Mouse (Mus musculus) lung, postnatal 25 days (tissue): ENCODE measurements around the gene Gm28043.

Experiments used
- DNase-seq: peaks from one replicate; pipeline ENCODE4 v3.0.0; 2022; ENCODE audit warnings: low spot score

The Gm28043 gene

DNA sequence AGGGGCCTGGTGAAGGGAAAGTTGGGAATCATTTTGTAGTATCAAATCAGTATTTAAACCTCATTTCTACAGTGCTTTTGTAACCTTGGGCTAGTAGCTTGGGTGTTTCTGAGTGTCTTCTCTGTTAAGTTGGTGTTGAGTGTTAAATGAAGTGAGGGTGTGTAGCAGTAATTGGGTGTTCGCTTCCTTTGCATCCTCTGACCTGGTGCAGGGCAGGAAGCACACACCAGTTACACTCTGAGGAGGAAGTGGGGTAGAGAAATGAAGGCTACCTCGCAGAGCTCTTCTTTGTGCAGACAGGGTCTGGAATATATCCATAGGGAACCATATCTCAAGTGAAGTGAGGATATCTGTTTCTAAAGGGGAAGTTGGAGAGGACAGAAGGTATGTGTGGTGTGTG lies 66.2 kb downstream of the Gm28043 start:
- no peak for DNase-seq

DNA sequence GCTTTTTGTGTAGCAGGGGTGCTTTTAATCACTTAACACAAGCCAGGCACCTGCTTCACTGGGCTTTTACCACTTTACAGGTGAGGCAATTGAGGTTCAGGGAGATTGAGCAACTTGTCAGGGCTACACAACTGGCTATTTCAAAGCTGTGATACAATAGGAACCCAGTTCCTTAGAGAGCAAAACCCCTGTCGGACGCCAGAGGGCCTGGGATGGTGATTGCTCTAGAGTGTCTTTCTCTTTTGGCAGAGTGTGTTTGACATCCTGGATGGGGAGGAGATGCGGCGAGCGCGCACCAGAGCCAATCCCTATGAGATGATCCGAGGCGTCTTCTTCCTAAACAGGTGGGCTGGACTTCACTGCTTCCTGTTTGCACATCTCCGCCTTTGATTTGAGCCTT lies 67.0 kb downstream of the Gm28043 start:
- DNase-seq, result no peak

DNA sequence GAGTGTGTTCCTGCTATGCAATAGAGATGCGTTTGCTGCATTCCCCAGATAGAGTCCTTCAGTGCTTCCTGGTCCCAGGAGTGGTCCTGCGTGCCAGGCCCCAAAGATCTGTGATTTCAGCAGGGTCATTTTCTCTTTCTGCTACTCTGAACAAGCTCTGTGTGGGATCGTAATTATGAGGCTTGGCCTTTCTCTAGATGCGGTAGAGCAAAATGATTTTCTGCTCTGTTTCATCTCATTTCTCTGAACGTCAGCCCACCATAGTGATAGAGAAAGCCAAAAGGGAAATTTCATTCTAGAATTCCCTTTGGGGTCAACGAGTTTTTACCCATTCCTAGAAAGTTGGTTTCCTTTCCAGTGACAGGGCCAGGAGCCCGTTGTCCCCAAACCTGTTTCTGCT lies 67.6 kb downstream of the Gm28043 start:
- no peak for DNase-seq

DNA sequence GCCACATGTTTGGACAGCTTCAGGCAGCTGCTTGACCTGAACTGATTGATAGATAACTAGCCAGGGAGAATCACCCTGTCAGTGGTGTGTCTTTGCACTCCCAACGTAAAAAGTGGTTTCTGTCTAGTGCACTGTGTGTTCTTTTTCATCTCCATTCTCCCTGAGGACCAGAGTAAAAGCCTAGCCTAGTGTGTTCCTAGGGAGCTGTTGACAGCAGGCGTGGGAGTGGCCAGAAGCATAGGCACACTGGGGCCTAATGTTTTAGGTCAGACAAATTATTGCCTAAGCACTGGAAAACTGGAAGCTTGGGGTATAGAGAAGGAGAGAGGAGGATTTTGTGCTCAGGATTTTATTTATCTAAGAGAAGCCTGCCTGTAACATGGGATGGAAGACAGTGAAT lies 68.5 kb downstream of the Gm28043 start:
- no peak for DNase-seq

DNA sequence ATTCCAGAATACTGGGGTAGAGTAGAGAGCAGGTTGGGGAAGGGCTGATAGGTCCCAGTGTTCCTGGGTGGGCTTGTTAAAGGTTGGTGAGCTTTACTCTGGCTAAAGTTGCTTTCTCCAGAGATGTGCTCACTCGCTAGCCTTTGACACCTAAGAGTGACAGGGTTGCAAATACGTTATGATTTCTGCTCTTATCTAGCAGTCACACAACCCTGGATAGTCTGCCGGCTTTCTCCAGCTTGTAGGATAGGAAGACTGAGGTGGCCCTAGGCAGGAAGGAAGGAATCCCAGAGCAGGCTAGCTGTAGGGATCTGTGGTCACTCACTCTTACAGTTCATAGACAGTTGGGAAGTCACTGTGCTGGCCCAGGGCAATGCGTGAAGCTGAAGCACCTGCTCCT lies 69.6 kb downstream of the Gm28043 start:
- DNase-seq, result no peak

DNA sequence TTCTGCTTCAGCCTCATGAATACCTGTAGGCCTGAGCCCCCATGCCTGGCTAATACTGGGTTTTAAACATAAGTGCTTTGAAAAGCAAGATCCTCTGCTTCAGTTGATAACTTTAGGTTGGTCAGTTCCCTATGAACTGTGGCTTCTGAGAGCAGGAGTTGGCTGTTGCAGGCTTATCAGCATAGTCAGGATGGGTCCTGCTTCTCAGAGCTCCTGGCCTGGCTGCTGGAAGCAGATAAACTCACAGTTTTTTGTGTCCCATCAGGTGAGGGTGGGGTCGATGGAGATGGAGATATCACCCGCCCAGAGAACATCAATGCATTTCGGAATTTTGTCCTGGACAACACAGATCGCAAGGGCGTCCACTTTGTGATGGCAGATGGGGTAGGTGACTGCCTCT lies 72.1 kb downstream of the Gm28043 start:
- DNase-seq, result no peak

DNA sequence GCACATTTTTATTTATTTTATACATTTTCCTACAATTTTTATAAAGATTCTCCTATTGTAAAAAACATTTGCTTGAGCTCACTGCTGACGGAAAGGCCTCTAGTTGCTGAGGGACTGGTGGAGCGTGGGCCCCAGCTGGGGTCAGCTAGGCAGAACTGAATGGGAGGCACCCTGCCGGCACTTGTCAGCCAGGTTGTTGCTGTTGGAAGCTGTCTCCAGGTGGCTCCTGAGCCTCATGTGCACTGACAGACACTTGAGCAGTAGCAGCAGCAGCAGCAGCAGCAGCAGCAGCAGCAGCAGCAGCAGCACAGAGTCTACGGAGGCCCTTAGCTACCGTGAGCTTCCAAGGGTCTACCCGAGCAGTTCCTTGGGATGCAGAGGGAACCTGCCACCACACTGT lies 72.7 kb downstream of the Gm28043 start:
- no peak for DNase-seq

DNA sequence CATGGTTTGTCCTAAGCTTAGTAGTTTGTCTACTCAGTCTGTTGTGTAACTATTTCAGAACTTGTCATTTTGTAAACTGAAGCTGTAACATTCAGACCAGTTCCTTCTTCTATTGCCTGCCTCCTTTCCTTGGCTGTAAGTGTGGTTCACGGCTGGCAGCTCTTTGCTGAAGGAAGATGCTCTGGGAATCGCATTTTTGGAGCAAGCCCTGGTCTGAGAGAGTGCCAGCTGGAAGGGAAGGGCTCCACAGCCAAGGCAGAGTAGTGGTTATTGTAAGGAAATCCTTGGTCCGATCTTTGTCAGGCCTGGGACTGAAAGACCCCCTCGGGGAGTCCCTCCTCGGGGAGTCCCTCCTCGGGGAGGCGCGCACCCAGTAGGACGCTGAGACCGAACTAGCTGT lies 73.9 kb downstream of the Gm28043 start:
- DNase-seq, result no peak

DNA sequence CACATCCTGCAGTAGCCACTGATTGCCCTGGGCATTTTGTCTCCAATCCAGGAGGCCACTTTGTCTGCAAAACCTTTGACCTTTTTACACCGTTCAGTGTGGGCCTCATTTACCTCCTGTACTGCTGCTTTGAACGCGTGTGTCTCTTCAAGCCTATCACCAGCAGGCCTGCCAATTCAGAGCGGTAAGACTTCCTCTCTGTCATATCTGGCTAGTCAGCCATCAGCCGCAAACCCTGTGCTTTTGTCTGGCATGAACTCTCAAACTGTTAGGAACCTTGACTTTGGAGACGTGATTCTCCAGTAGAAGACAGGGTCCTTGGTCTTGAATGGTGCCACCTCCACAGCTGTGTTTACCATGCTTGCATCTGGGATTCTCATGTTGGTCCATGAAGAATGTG lies 75.6 kb downstream of the Gm28043 start:
- no peak for DNase-seq

DNA sequence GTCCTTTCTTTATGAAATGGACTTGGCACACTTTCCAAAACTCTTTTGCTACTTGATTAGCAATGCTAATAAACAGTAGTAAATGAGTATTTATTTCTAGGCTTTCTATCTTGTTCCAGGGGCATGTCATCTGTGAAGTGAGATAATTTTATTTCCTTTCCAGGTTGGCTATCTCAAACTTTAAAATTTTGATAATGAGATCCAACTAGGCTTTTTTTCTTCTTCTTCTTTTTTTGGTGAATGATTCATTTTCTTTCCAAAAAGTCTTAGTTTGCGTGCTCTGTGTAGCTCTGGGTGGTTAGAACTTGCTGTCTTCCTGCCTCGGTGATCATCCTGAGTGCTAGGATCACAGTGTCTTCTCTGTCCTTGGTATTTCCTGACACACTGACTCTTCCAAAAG lies 78.2 kb downstream of the Gm28043 start:
- no peak for DNase-seq

DNA sequence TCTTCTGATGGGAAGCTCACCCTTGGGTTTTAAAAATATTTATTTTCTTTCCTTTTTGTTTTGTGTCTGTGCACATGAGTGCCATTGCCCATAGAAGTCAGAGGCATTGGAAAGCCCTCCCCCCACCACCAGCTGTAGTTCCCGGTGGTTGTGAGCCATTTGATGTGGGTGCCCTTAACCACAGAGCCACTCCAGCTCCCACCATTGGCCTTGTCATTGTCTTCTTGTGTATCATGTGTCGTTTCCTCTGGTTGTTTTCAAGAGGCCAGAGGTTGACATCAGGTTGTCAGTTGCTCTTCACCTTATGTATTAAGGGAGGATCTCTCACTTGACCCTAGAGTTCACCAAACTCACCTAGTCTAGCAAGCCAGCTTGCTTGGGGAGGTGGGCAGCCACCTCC lies 78.9 kb downstream of the Gm28043 start:
- DNase-seq, result no peak

DNA sequence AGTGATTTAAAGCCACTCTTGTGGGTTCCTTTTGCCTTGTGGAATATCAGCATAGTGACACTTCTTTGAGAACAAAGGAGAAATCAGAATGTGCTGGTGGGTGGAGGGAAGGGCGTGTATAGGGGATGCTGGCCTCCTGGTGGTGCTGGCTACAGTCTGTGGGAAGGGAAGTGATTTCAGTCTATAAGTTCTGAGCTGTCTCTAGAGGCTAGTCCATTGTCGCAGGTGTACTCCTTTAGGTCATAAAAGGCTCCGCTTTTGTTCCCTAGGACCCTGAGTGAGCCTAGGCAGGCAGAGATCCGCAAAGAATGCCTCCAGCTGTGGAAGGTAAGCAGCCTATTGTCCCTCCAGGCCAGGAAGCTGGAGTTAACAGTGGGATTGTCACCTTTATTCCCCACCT lies 79.8 kb downstream of the Gm28043 start:
- no peak for DNase-seq

DNA sequence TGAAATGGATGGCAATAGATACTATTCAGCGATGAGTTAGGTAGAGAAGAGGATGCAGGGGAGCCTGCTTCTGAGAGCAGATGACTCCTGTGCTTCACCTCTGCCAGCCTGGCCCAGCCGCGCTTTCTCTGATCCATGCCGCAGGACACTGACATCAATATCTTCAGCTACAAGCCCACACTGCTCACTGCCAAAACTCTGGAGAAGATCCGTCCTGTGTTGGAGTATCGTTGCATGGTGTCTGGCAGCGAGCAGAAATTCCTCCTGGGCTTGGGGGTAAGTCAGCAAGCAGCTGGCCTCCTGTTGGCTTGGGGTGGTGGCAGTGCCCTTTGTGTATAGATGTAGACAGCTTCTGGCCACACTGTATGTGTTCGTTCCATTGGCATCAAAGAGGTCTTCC lies 82.3 kb downstream of the Gm28043 start:
- DNase-seq, result no peak

DNA sequence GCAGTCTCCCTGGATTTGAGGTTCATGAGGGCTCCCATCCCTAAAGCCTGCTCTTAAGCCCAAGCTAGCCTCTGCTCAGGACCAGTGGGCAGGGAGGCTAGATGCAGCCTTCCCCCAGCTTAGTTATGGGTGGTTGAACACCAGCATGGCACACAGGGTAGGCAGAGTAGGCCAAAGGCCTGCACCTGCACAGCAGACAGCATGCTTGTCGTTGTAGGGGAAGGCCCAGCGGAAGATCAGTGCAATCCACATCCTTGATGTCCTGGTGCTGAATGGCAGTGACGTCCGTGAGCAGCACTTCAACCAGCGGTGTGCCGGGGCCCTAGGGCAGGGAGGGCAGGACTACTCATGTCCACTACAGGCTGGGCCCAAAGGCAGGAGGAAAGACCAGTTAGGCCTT lies 83.7 kb downstream of the Gm28043 start:
- no peak for DNase-seq

DNA sequence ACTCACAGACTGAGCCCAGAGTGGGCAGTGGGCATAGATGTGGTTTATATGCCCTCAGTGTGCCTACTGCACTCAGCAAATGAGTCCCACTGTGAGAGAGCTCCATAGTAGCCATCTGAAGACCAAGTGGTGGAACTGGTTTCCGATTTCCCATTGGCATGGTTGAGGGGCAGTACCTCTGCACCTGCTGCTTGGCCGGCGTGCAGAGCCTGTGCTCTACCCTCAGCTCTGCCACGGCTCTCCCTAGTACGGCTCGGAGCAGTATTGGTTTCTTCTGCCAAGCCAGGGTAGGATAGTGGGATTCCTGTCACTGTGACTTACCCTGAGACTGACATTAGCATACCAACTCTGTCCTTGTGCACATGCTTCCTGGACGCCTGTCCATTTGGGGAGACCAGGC lies 85.9 kb downstream of the Gm28043 start:
- DNase-seq, result no peak

DNA sequence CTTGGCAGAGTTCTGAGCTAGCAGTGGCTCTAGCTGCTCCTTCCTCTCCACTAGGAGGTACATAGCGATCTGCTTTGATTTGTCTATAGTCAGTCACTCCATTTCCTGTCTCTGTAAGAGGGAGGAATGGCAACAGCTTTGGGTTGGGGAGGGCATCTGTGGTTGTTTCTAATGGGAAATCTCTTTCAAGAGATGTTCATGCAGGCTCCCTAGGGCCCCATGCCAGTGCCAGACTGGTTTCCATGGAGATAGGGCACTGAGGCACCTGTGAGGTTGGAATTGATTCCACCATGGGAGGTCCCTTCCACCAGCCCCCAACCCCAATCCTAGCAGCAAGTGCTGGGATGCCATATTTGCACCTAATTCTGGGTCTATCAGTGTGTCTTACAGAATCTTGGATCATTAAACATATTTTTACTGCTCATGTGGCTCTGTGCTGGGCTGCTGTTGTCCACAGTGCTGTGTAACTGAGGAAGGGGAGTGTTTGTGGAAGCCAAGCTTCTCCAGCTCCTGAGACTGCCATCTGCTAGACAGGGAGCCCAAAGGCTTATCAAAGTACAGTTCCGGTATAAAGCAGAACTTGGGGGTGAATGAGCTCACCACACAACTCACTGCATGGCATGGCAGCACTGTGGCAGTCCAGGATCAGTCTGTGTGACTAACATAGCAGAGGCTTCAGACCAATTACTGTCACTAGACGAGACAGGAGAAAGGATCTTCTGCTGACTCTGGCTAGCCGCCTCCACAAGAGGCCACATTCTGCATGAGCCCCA lies 88.4 kb downstream of the Gm28043 start:
- no peak for DNase-seq

DNA sequence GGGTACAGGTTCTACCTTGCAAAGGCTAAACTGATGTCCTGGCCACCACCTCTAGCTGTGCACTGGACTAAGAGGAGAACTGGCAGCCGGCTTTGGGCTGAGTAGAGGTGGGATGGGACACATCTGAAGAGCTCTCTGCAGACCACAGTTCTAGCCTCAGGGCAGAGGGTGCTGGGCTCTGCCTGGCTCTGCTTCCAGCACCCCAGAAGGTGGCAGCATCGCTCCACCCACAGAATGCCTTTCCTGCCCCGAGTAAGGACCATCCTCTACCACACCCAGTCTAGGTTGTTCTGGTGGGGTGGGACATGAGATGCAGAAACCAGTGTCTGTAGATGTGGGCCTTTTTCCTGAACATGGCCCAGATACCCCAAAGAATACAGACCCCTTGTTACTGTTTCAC lies 90.1 kb downstream of the Gm28043 start:
- DNase-seq, result peak; percentile 13

DNA sequence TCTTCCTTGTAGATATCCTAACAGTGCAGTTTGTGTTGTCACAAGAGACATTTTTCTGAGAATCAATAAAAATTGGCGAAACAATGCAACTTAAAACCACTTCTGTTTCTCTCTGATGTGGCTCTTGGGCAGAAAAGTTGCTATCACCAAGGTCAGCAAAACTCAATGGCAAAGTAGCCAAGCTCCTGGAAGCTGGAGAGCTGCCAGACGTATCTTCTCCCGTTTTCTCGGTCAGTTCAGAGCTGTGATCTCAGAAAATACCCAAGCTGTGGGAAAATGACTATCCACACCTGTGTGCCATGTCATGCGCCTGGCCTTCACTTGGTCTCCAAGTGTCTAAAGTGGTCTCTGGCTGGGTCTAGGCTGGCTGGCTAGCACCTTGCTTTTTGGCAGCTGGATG lies 91.2 kb downstream of the Gm28043 start:
- no peak for DNase-seq

DNA sequence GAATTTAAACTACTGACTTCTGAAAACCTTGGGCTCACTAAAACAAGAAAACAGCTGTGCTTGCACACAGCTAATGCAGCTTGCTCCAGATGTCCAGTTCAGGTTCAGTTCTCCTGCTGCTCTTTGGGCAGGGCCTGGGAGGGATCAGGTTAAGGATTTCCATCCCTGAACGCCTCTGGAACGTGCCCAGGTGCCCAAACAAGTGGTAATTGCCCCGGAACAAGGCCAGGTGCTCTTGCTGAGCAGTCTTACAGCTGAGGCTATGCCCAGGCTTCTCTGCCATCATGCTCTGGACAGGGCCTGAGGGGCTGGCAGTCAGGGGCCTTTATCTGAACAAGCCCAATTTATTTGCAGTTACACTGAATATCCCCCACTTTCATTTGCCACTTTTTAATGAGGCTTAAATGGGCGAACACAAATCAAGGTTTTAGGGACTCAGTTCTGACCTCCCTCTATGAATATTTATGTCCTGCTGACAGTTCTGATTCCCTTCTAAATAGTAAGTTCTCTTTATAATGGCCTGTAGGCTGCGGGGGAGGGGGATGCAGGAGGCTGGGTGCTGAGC lies 92.4 kb downstream of the Gm28043 start:
- DNase-seq, result no peak

DNA sequence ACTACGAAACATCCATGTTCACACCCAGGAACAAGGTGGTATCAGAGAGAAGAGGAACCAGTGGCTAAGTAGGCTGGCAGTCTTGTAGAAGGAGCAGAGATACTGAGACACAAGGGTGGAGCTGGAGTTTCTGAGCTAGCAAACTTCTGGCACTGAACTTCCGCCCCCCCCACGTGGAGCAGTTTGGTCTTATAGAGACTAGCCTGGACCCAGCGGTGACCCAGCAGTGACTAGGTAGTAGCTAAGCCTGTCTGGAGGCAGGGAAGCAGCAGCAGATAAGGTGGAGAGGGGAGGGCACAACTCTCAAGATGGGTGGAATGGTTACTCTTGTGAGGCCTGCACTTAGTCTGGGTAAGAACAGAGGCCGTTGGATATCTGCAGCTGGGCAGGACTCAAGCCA lies 94.1 kb downstream of the Gm28043 start:
- no peak for DNase-seq

DNA sequence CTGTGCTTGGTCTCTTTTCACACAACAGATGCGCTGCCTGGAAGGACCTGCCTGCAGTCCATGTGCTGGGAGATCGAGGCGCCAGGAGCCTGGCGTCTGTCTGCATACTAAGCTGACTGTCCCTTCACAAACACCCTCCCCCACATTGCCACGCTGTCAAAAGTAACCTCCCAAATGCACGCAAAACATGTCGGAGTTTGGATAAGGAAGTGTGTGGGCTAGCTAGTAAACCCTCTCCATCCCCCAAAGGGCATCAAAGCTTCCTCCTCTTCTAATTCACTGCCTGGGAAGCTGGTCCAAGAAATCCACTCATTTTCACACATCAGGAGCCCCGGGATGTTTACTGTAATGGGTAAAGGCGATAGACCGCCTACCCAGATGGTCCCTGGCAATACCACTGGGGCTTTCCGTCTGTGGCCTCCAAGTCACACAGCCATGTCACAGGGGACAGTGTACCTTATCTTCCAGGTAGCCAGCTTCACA lies 95.9 kb downstream of the Gm28043 start:
- DNase-seq, result no peak

DNA sequence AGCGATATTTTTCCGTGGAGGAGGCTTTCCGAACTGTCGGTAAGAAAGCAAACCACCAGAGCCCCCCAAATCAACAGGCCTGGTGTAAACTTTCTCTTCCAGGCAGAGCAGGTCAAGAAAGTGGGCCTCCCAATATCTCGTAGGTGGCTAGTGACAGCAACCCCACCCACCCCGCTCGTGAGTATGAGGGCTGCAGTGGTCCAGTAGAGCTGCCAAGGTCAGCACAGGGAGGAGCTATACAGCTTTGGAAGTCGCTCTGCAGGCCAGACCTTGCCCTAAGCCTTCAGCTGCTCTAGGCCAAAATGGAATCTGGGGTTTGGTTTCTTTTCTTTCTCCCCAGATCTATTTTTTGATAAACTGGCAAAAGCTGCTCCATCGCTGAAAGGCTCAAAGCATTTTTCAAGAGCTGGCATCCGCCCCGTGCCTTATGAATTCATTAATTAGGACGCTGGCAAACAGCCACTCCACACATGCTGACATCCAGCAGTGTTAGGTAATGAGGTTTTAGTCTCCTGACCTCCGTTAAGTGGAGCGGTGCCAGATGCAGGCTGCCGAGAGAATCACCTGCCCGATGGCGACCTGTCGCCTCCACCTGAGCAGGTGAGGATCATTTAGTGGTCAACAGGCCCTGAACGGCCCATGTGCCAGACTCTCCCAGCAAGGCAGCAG lies 96.5 kb downstream of the Gm28043 start:
- no peak for DNase-seq

DNA sequence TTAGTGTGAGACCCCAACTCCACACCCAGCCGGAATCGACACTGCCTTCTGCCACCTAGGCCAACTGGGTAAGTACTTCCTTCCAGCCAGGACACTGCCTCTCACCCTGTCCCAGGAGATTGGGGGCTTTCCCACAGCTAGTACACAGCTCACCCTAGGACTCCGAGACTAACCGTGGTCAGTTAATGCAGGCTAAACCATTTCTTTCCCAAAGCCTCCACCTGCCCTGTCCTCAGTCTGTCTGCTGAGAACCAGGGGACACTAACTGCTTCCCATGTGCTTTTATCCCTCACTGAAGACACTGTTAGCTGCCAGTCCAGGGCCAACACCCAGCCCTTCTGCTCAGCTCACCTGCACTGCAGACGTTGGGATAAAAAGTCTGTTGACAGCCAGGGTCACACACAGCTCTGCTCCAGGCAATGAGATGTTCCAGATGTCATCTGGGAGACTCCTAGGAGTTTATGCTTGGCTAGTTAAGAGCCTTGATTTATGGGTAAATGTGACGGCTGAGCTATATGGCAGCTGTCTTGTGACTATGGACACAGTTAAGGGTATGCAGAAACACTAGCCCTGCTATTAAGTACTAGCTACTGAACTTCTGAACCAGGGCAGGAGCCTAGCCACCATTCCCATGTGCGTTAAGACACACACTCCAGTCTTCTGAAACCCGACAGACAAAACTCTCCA lies 97.2 kb downstream of the Gm28043 start:
- no peak for DNase-seq
